8 mouse cellular contexts compared by ENCODE assay signal in genomic region chr2:60082984-60083636, GRCm38 (mm10).
A peak's percentile ranks its signal among the peaks of the same experiment; 100 is the strongest.
DNase-seq lines count a peak whose midpoint lies in the region; ATAC-seq and TF ChIP-seq lines count a peak whose summit lies in the region.

No protein-coding gene starts in this region.

- DNase-seq in frontal cortex, postnatal 25 days (ENCODE audit: low spot score in 2 of 2) = no peak
- DNase-seq in neural tube, embryonic 10.5 days (ENCODE audit: extremely low spot score, low spot score) = no peak
- peak; percentile 16 for DNase-seq in heart, postnatal 0 days (ENCODE audit: low spot score)

- no peak for TF ChIP-seq EP300 in heart, postnatal 0 days (IDR thresholded peaks at IDR 0.05; ENCODE audit: low read depth)

- H3K4me2 ChIP-seq in neural tube, embryonic 13.5 days = no peak overlapping the region
- peak overlapping the region; percentile 18; the same call in 1 of the 2 replicates for H3K4me2 ChIP-seq in heart, postnatal 0 days (ENCODE audit: low read depth, low read length)
- no peak overlapping the region for H3K4me2 ChIP-seq in intestine, postnatal 0 days (replicated peaks; ENCODE audit: low read depth)

- no peak overlapping the region for H3K9ac ChIP-seq in neural tube, embryonic 13.5 days
- H3K9ac ChIP-seq in heart, postnatal 0 days (replicated peaks; ENCODE audit: low read depth, low read length) = no peak overlapping the region
- no peak overlapping the region for H3K9ac ChIP-seq in intestine, postnatal 0 days (ENCODE audit: low read depth, low read length)

- no peak for TF ChIP-seq CTCF in heart, postnatal 0 days (IDR thresholded peaks at IDR 0.05; ENCODE audit: low read depth)
- TF ChIP-seq CTCF in intestine, postnatal 0 days (IDR thresholded peaks at IDR 0.05; ENCODE audit: low read depth) = no peak

- no peaks in the 10 kb centered on the region for H3K27me3 ChIP-seq in neural tube, embryonic 13.5 days
- H3K27me3 ChIP-seq in heart, postnatal 0 days (ENCODE audit: control insufficient read depth, insufficient read depth, low read length) = no peaks in the 10 kb centered on the region
- H3K27me3 ChIP-seq in intestine, postnatal 0 days (replicated peaks; ENCODE audit: control insufficient read depth, insufficient read depth, low read length) = no peaks in the 10 kb centered on the region

- 45% methylated on average over 7 of the region's 7 CpGs for WGBS in neural tube, embryonic 13.5 days
- WGBS in heart, postnatal 0 days = 53% methylated on average over 7 of the region's 7 CpGs
- 59% methylated on average over 7 of the region's 7 CpGs for WGBS in intestine, postnatal 0 days

- H3K4me3 ChIP-seq in neural tube, embryonic 13.5 days = no peak overlapping the region
- no peak overlapping the region for H3K4me3 ChIP-seq in heart, postnatal 0 days (ENCODE audit: low read depth, low read length)
- no peak overlapping the region for H3K4me3 ChIP-seq in intestine, postnatal 0 days (ENCODE audit: low read depth, low read length)

- peaks cover 17% of the 10 kb centered on the region for H3K4me1 ChIP-seq in neural tube, embryonic 13.5 days (replicated peaks)
- H3K4me1 ChIP-seq in heart, postnatal 0 days (ENCODE audit: control insufficient read depth, insufficient read depth) = peaks cover 33% of the 10 kb centered on the region
- H3K4me1 ChIP-seq in intestine, postnatal 0 days (replicated peaks; ENCODE audit: control insufficient read depth, insufficient read depth, low read length) = no peaks in the 10 kb centered on the region

- H3K36me3 ChIP-seq in neural tube, embryonic 13.5 days = no peaks in the 10 kb centered on the region
- H3K36me3 ChIP-seq in heart, postnatal 0 days (replicated peaks; ENCODE audit: control insufficient read depth, insufficient read depth, low read length) = no peaks in the 10 kb centered on the region
- no peaks in the 10 kb centered on the region for H3K36me3 ChIP-seq in intestine, postnatal 0 days (ENCODE audit: control insufficient read depth, insufficient read depth)

- no peaks in the 10 kb centered on the region for H3K9me3 ChIP-seq in neural tube, embryonic 13.5 days
- no peaks in the 10 kb centered on the region for H3K9me3 ChIP-seq in heart, postnatal 0 days (replicated peaks; ENCODE audit: control insufficient read depth, low read length)
- no peaks in the 10 kb centered on the region for H3K9me3 ChIP-seq in intestine, postnatal 0 days (ENCODE audit: control insufficient read depth)

- peak overlapping the region; percentile 59; the same call in 1 of the 2 replicates for H3K27ac ChIP-seq in neural tube, embryonic 13.5 days (replicated peaks)
- peak overlapping the region; percentile 31; the same call in 1 of the 2 replicates for H3K27ac ChIP-seq in heart, postnatal 0 days (ENCODE audit: low read depth)
- no peak overlapping the region for H3K27ac ChIP-seq in intestine, postnatal 0 days (ENCODE audit: low read depth, low read length)

- peak; percentile 74; the same call in 1 of the 2 replicates for ATAC-seq in frontal cortex, adult (ENCODE audit: low TSS enrichment)
- peak; percentile 27; the same call in 1 of the 2 replicates for ATAC-seq in neural tube, embryonic 13.5 days (ENCODE audit: low read depth)
- no peak for ATAC-seq in heart, postnatal 0 days (ENCODE audit: insufficient read depth, low read depth)
- ATAC-seq in neutrophil, adult 5-6 weeks (ENCODE audit: extremely low read depth, insufficient number of reproducible peaks, low FRiP score, poor library complexity, severe bottlenecking) = peak; percentile 25; the same call in 1 of the 2 replicates
- no peak for ATAC-seq in erythroblast, adult 5-6 weeks (replicated peaks; ENCODE audit: low FRiP score, poor library complexity, severe bottlenecking)
- no peak for ATAC-seq in intestine, postnatal 0 days

Comparison
In these comparisons a context has a peak if more than half of its experiments do, and no peak if none do; other contexts are left out.
1. ATAC-seq: peak in frontal cortex, adult (single experiment), neural tube, embryonic 13.5 days (single experiment) and neutrophil, adult 5-6 weeks (single experiment); none in heart, postnatal 0 days (single experiment), erythroblast, adult 5-6 weeks (single experiment) and intestine, postnatal 0 days (single experiment).